Mouse (Mus musculus): Measurements from ENCODE around the gene Rhcg.

- TF ChIP-seq CTCF (IDR thresholded peaks at IDR 0.05; ENCODE audit: control insufficient read depth, insufficient read depth, insufficient replicate concordance, low read depth, low read length), result no peak
- TF ChIP-seq POLR2A (IDR thresholded peaks at IDR 0.05; ENCODE audit: control insufficient read depth, low read depth, low read length), result no peak
Observed at GRCm38 (mm10) chr7:79654185-79654584, 36.7 kb upstream of the Rhcg start.

Data from testis, adult 2 months (tissue).